Mouse (Mus musculus) testis, postnatal 10 days (tissue): ENCODE results near the gene Msn.

Source experiments
- DNase-seq: peaks from one replicate; pipeline ENCODE4 v3.0.0; 2021; ENCODE audit warnings: low spot score

Msn gene

GRCm38 (mm10) chrX:96095509-96096499, at the start of gene Msn:
Msn (plus strand) TSS chrX:96096042.
- peak; percentile 63 for DNase-seq

DNA sequence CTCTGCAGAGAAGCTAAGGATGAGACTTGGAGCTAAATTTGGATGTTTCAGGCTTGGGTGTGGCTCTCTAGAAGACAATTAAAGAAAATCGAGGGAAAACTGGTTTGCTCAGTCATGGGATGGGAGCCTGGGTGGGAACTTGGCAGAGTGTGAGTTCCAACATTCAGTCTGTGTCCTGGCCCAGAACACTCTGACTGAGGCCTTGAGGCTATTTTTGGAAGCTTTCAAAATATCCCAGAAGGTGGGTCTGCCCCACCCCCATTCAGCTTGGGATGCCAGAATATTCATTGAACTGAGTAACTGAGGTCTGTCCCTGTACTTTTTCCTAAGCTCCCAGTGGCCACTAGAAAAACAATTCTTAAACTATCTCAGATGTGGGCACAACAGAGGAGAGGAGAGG, 43.0 kb upstream of the Msn start:
- DNase-seq: peak; percentile 49

- DNase-seq: no peak
Observed at GRCm38 (mm10) chrX:96077747-96078146, 18.1 kb upstream of the Msn start.

GRCm38 (mm10) chrX:96086259-96086658, 9.6 kb upstream of the Msn start:
- DNase-seq: no peak

GRCm38 (mm10) chrX:96096513-96097210, 820 bp downstream of the Msn start:
- peak; percentile 41 for DNase-seq

DNA sequence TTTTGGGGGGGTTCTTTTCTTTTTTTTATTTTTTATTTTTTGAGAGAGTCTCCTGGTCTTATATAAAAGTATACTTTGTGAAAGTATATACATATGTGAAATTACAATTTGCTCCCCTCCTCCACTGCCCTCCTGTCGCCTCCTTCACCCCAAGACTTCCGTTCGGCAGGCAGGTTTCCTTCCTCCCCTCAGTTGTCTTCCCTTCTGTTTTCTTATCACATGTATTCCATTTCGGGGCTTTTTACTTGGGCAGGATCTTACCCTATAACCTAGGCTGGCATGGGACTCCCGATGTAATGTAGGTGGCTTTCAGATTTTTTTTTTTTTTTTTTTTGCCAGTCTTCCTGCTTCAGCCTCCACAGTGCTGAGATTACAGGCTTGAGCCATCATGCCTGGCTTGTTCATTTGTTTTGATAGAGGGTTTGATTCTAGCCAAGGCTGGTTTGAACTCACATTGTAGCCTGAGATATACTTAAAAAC, 1.7 kb downstream of the Msn start:
- no peak for DNase-seq

DNA sequence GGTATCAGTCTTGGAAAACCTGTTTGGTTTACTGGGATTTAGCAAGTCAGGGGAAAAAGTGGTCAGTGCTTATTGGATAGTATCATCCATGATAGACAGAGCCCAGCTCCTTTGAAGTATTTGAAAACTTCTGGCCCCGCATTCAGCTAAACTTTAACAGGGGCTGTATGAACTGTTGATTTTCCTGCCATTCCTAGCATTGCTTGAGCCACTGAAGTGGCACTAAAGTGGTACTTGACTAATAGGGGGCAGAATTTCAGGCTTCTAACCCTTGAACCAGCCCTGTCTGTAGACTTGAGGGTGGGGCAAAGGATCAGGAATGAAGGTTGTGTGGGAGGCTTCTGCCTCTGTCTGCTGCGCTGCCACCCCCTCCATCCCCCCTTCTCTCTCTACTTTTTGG, 3.2 kb downstream of the Msn start:
- DNase-seq: no peak

DNA sequence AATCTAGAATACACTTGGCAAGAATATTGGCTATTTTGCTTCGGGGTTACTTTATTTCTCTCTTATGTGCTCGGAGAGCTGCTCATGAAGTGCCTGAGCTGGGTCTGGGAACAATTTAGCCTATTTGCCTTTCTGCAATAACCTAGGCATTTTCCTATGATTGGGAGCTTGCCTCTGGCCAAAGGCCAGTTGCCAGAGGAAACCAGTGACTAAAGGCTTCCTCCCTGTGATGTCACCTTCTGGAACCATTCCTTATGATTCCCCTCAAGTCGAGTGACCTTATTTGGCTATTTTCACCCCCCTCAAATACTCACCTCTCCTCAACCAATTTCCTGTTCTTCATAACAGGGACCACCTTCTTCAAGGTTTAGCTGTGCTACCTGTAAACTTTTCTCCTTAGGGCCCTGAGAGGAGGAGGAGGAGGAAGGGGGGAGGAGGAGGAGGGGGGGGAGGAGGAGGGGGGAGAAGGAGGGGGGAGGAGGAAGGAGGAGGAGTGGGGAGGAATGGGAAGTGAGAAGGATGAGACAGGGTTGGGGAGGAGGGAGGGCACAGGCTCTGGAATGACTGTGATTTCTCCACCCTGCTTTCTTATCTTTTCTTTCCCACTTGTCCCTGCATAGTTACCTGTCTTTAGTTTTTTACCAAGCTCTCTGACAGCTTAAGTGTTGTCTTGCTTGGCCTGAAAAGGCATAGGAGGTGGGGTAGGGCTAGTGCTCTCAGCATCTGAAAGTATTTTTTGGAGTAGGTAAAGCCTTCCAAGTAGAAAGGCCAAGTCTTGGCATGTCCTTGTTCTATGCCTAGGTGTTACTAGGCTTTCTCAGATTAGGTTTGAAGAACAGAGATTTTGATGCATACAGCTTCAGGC, 11.8 kb downstream of the Msn start:
- DNase-seq: no peak

DNA sequence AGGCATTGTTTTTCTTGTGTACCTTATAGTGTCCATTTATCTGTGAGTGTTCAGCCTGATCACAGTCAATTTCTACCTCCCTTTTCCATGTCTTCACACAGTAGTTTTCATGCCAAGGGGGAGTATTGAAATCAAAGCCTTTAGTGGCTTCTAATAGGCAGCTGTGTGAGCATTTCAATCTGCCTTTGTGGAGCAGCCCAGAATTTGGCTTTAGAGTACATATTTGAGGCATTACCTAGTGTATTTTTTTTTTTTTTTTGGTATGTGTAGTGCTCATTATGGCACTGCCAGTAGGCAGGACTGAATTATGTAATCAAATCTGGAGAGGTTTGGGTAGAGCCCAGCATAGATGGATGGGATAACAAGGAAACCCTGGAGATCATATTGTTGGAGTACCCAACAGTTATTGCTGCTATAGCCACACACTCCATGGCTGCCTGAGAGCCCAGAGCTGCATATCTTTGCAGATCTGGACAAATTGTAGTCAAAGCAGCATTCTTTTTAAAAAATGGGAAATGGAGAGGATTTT, 17.3 kb downstream of the Msn start:
- no peak for DNase-seq

DNA sequence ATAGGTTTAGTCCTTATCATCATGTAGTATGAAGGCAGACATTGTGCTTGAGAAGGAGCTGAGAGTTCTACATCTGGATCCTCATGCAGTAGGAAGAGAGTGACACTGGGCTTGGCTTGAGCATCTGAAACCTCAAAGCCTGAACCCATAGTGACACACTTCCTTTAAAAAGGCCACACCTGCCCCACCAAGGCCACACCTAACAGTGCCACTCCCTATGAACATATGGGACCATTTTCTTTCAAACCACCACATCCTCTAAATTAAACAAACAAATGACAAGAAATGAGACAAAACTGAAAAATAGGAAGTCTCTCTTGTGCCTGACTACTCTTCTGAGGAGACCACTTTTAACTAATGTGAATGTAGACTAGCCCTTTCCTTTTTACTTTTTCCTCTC, 19.7 kb downstream of the Msn start:
- no peak for DNase-seq

DNA sequence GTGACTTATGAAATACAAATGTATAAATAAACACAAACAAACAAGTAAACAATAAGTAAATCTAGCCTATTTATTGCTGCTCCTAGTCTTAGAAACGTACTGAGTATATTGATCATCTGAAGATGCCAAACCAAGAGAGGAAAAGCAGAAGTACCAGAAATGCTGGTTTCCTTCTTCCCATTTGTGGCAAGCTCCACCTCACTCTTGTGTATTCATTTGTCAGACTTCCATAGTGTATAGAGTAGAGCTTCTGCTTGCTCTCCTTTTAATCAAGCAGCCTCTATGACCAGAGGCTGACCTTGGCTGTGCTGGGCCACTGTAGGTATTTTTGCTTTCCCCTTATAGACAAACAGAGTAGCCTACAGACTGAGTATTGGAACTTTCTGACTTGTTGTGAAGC, 21.5 kb downstream of the Msn start:
- no peak for DNase-seq

DNA sequence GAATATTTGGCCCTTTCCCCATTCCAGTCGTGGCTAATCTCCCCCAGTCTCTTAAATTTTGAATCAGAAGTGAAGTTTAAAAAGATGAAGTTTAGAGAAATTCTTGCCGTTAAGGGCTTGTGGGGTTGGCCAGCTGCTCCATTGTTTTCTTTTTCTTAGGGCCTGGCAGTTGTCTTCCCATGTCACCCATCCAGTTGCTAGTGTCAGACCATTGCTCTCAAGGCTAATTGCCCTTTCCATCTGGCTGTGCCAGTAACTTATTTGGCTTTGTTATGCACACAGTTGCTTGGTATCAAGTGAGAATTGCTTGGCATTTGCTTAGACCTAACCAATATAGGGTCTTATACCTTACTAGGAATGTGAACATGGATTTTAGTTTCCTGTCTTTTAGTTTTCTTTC, 24.2 kb downstream of the Msn start:
- no peak for DNase-seq

DNA sequence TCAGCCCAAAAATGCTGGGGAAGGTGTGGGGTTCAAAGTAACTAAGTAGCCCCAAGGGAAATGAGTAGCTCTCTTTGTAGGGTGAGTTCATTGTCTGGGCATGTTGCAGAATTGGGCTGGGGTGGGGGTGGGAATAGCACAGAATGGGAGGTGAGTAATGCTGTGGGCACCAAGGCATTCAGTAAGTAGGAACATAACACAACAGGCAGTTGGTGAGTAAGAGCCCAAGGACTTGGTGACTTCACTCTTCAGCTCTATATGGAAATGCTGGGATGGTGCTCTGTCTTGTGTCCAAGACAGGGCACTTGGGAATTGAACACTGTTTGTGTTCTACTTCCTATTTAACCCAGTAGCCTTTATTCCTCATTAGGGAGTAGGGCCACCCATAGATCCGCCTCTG, 26.1 kb downstream of the Msn start:
- DNase-seq: no peak

DNA sequence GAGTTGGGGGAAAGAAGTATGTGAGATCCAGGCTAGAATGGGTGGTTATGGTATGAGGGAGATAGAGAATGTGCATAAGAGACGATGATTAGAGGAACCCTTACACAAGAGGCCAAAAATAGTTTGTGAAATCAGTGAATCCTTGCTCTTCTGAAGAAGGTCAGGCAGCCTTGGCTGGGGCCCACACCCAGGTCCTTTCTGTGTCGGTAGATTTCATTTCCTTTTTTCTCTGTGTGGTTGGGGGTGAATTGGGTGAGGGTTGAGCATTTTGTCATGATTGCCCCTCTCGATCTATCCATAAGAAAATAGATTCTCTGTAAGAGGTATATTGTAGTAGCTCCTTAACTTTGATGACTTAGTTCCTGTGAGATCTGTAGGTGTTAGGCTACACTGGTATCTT, 31.0 kb downstream of the Msn start:
- DNase-seq: no peak

DNA sequence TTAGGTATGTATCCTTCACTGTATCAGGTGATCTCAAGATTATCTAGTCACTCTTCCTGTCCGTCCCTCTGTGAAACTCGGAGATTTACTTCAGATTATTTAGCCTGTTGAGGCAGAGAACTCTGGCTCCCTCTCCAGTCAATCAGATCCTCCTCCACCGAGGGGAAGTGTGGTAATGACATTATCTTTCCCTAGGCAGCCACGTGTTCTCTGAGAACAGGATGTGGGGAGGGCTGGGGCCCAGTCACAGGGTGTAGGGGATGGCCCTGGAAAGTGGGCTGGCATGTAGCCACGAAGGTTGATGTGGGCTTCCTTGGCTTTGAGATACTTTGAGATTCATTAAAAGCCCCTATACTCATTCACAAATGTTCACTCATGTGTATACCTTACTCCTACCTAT, 34.3 kb downstream of the Msn start:
- peak; percentile 36 for DNase-seq

GRCm38 (mm10) chrX:96130663-96131062, 34.8 kb downstream of the Msn start:
- no peak for DNase-seq

DNA sequence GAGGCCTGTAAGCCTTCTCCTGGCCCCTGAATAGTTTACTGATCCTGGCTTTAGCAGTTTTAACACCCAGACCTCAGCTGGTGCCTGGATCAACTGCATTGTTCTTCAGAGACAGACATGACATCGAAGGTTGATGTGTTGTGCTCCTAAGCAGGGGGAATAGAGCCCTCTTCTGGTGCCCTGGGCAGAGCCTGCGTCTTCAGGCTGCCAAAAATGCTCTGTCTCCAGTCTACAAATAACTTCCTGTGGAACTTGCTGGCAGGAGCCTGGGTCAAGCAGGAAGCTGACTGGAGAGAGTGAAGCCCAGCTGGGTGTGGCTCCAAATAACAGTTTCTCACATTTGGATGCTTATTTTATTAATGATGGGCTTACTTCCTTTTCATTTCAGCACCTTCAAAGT, 37.4 kb downstream of the Msn start:
- DNase-seq: no peak

- DNase-seq: no peak
Observed at GRCm38 (mm10) chrX:96134243-96134661, 38.4 kb downstream of the Msn start.

DNA sequence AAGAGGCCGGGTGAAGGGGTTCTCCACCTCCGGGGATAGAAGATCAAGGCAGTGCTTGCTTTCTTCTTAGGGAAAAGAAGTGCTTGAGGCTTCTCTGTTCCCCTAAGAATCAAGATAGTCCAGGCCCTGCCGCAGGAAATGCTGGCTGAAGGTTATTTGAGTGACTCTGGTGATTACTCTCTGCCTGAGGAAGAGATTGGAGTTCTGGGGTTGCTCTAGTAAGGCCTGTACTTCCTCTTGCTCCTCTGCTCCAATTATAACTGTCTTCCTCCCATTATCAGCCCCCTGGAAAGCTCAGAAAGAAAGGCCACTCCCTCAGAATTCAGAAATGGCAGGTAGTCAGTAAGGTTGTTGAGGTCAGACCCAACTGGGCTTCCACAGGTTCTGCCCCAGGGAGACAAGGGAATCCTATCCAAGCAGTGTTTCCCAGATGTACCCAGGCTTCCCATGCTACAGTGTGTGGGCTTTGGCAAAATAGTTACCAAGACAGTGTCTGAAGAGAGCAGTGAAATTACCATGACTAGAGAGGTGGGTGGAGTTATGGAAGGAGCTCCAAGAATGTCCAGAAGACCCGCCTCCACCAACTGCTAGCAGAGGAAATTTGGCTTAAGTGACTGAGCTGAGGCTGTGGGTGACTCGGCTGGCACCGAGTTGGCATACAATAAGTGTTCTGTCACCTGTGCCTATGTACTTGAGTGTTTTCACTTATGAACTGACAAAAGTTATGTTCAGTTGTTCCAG, 39.2 kb downstream of the Msn start:
- DNase-seq: no peak

- no peak for DNase-seq
Observed at GRCm38 (mm10) chrX:96135581-96135980, 39.7 kb downstream of the Msn start.

DNA sequence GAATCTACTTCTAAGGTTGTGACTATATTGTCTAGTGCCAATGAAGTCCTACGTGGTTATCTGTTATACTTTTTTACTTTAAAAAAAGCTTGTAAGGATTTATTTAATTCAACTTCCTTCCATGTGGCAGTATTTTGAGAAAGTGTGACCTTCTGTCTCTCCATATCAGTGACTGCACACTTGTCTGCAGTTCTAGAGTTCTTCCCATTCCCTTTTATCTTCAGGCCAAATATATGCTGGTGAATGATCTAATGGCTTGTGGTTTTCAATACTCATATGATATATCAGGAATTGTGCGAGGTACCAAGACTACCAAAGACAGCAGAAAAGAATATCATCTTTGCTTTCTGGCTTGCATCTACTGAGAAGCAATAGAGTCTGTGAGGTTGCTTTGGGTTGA, 43.4 kb downstream of the Msn start:
- no peak for DNase-seq
